ENCODE assay signal across 10 mouse cellular contexts in the genomic region with DNA sequence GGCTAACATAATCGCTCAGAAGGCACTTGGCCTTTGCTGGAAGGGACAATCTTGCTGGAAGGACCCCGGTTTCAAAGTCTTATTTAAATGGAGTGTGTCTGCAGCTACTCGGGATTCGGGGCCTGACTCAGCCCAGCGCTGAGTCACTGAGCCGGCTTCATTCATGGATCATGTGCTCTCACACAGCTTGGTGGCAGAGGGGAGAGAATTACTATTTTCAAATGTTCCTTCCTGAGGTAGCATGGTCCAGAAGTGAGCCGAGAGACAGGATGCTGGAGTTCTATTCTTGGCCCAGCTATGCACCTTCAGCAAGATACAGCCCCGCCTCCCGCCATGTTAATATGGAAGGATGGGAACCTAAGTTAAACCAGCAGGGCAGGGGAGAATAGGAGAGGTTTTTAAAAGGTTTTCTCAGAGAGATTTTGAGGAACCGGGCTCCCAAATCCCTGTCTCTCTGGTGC. TPM values are rescaled to one million over a fixed set of nuclear protein-coding genes. Genes with fewer than 3 reads are reported as not detected.
DNase-seq lines count a peak whose midpoint lies in the region; ATAC-seq lines count a peak whose summit lies in the region.
"Had no signal": no experiment of that assay in that cellular context is flagged by ENCODE, and none has a peak within 500 bp of the region (broad histone marks: within the 10 kb centered on the region; RNA-seq: fewer than 3 reads in every experiment).

No protein-coding gene starts in this region.

- peaks cover 28% of the 10 kb centered on the region for H3K4me1 ChIP-seq in forebrain, embryonic 16.5 days (replicated peaks; ENCODE audit: control insufficient read depth, insufficient read depth, low read length)

- H3K27me3 ChIP-seq in forebrain, embryonic 16.5 days (replicated peaks; ENCODE audit: control insufficient read depth, insufficient read depth, low read length) = no peaks in the 10 kb centered on the region

- peak overlapping the region; percentile 16 for H3K4me2 ChIP-seq in forebrain, embryonic 16.5 days (ENCODE audit: low read length)
- H3K4me2 ChIP-seq: heart, embryonic 15.5 days; liver, embryonic 13.5 days had no signal

- peak; percentile 34; the same call in 1 of the 2 replicates for ATAC-seq in forebrain, embryonic 16.5 days
- no peak for ATAC-seq in activated CD4-positive, CD25-positive, alpha-beta regulatory T cell, adult 4 months

- H3K9ac ChIP-seq in forebrain, embryonic 16.5 days (replicated peaks; ENCODE audit: low read depth, low read length) = no peak overlapping the region
- H3K9ac ChIP-seq: heart, embryonic 15.5 days; liver, embryonic 13.5 days had no signal

- 35% methylated on average over 10 of the region's 10 CpGs for WGBS in forebrain, embryonic 16.5 days

- H3K36me3 ChIP-seq in forebrain, embryonic 16.5 days (ENCODE audit: control insufficient read depth, insufficient read depth) = no peaks in the 10 kb centered on the region
- H3K36me3 ChIP-seq: heart, embryonic 15.5 days; liver, embryonic 13.5 days had no signal

- intact Hi-C loops in left cerebral cortex, postnatal 14 days (cut with DNase I) = no loop called here

- peak overlapping the region; percentile 84 for H3K27ac ChIP-seq in forebrain, embryonic 16.5 days (ENCODE audit: low read length)
- H3K27ac ChIP-seq: heart, embryonic 15.5 days; liver, embryonic 13.5 days had no signal

- no peaks in the 10 kb centered on the region for H3K9me3 ChIP-seq in forebrain, embryonic 16.5 days (ENCODE audit: control insufficient read depth, low read length)
- H3K9me3 ChIP-seq: heart, embryonic 15.5 days; liver, embryonic 13.5 days had no signal

- peak; percentile 24 for DNase-seq in embryo, embryonic 10 days (ENCODE audit: low spot score)
- DNase-seq in embryo, embryonic 10.5 days (ENCODE audit: low spot score) = no peak
- peak; percentile 71 to 74 for DNase-seq in left cerebral cortex, postnatal 14 days (ENCODE audit: low spot score in 2 of 2)
- DNase-seq in right cerebral cortex, postnatal 4 days = peak; percentile 22
- no peak for DNase-seq in lung, adult 18-20 months
- no peak for DNase-seq in urinary bladder, postnatal 25 days (ENCODE audit: low spot score)
- DNase-seq: liver, embryonic 13.5 days had no signal

- H3K4me3 ChIP-seq in forebrain, embryonic 16.5 days (replicated peaks; ENCODE audit: low read length) = no peak overlapping the region
- H3K4me3 ChIP-seq: heart, embryonic 15.5 days; liver, embryonic 13.5 days had no signal

RNA-seq across cellular contexts. Expression of gene Scn8a, which starts 40.8 kb away (rescaled TPM):
- polyA plus RNA-seq in forebrain, embryonic 16.5 days (2015; fragmentation: Nextera tagmentation; extraction: Ambion mirVana) = 19.3 and 23.0 TPM in 2 replicates
- total RNA-seq in left cerebral cortex, postnatal 14 days (2021) = 100 to 1,000 TPM; 203 to 219 TPM
- 1 to 10 TPM in 1 of 2 experiments, under 1 TPM in 1; 0.52 to 2.2 TPM for polyA plus RNA-seq in activated CD4-positive, CD25-positive, alpha-beta regulatory T cell, adult 4 months (2017; shearing (Covaris generic))

Comparison
In these comparisons a context has a peak if more than half of its experiments do, and no peak if none do; other contexts are left out.
1. DNase-seq: peak in embryo, embryonic 10 days (single experiment), left cerebral cortex, postnatal 14 days (2 of 2) and right cerebral cortex, postnatal 4 days (single experiment); none in embryo, embryonic 10.5 days (single experiment), lung, adult 18-20 months (0 of 2) and urinary bladder, postnatal 25 days (single experiment).